Mouse (Mus musculus) ovary, postnatal 10 days (tissue): Measurements from ENCODE around the gene Prss21.

ENCODE experiments used
- DNase-seq: peaks from one replicate; pipeline ENCODE4 v3.0.0; 2022; ENCODE audit warnings: low spot score

Prss21 gene

GRCm38 (mm10) chr17:23867756-23868155 lies at the start of gene Prss21:
TSS of gene Prss21 (plus strand) at chr17:23868056.
- DNase-seq = no peak

- no peak for DNase-seq
Measured at GRCm38 (mm10) chr17:23818579-23818978, 49.3 kb upstream of the Prss21 start.

GRCm38 (mm10) chr17:23819235-23819634 lies 48.6 kb upstream of the Prss21 start:
- no peak for DNase-seq

- no peak for DNase-seq
Measured at GRCm38 (mm10) chr17:23820731-23821130, 47.1 kb upstream of the Prss21 start.

GRCm38 (mm10) chr17:23822094-23822493 lies 45.8 kb upstream of the Prss21 start:
- no peak for DNase-seq

- no peak for DNase-seq
Measured at GRCm38 (mm10) chr17:23823018-23823417, 44.8 kb upstream of the Prss21 start.

GRCm38 (mm10) chr17:23823614-23824013 lies 44.2 kb upstream of the Prss21 start:
- no peak for DNase-seq

GRCm38 (mm10) chr17:23825591-23825990 lies 42.3 kb upstream of the Prss21 start:
- DNase-seq = no peak

GRCm38 (mm10) chr17:23828271-23829001 lies 39.4 kb upstream of the Prss21 start:
- DNase-seq = peak; percentile 38

- peak; percentile 70 for DNase-seq
Measured at GRCm38 (mm10) chr17:23829064-23829619, 38.7 kb upstream of the Prss21 start, which contains the start of gene Elob. TSS of gene Elob (minus strand) at chr17:23829136.

- DNase-seq = no peak
Measured at GRCm38 (mm10) chr17:23831201-23831600, 36.7 kb upstream of the Prss21 start.

GRCm38 (mm10) chr17:23836006-23836575 lies 31.8 kb upstream of the Prss21 start, which contains the start of gene Prss33:
TSS of gene Prss33 (minus strand) at chr17:23836056.
- no peak for DNase-seq

GRCm38 (mm10) chr17:23841145-23841544 lies 26.7 kb upstream of the Prss21 start:
- DNase-seq = no peak

GRCm38 (mm10) chr17:23843141-23843811 lies 24.6 kb upstream of the Prss21 start:
- no peak for DNase-seq

GRCm38 (mm10) chr17:23843812-23844273 lies 24.0 kb upstream of the Prss21 start, which contains the start of the genes Prss32 and Prss41:
TSS of gene Prss32 (plus strand) at chr17:23843855.
TSS of gene Prss41 (minus strand) at chr17:23844172.
- DNase-seq = no peak

GRCm38 (mm10) chr17:23850028-23850427 lies 17.8 kb upstream of the Prss21 start:
- DNase-seq = no peak

- no peak for DNase-seq
Measured at GRCm38 (mm10) chr17:23850853-23851749, 16.8 kb upstream of the Prss21 start.

- DNase-seq = no peak
Measured at GRCm38 (mm10) chr17:23853292-23853691, 14.6 kb upstream of the Prss21 start.

GRCm38 (mm10) chr17:23854229-23854765 lies 13.6 kb upstream of the Prss21 start:
- DNase-seq = no peak

- DNase-seq = no peak
Measured at GRCm38 (mm10) chr17:23857193-23857592, 10.7 kb upstream of the Prss21 start.

- DNase-seq = no peak
Measured at GRCm38 (mm10) chr17:23857913-23858312, 9.9 kb upstream of the Prss21 start.
